Mouse (Mus musculus) CH12.LX (cell line): Measurements from ENCODE around the gene Pgam2. TPM values are rescaled to one million over a fixed set of nuclear protein-coding genes. Genes with fewer than 3 reads are reported as not detected.

Experiments
- DNase-seq: peaks from one replicate; pipeline ENCODE4 v3.0.0-alpha.2; 2013; ENCODE audit errors: extremely low read depth
- H3K27ac ChIP-seq: 2 replicates; pipeline ENCODE4 v1.5.1; 2012; ENCODE audit warnings: low read depth, mild to moderate bottlenecking, control low read depth, moderate library complexity; ENCODE audit not compliant: insufficient read depth
- H3K27me3 ChIP-seq: replicated peaks from 2 replicates; pipeline ENCODE3; 2012; ENCODE audit warnings: inconsistent platforms
- H3K36me3 ChIP-seq, 2 experiments: replicated peaks in 1 of 2; 2 replicates each; pipeline versions ENCODE3 to v1.6.1; 2012; ENCODE audit warnings: inconsistent platforms in 1 of 2, low read length in 1 of 2, mild to moderate bottlenecking in 1 of 2, mixed read lengths in 1 of 2, moderate library complexity in 1 of 2; ENCODE audit not compliant: control insufficient read depth in 1 of 2, insufficient read depth in 1 of 2
- H3K4me1 ChIP-seq, 2 experiments: 2 replicates each; pipeline ENCODE4 v1.6.1; 2012; ENCODE audit warnings: inconsistent platforms in 1 of 2, moderate library complexity in 1 of 2; ENCODE audit not compliant: insufficient read depth in 2 of 2, control insufficient read depth in 1 of 2
- H3K4me2 ChIP-seq: 2 replicates; pipeline ENCODE4 v1.6.1; 2012; ENCODE audit warnings: low read depth, mild to moderate bottlenecking, control low read depth; ENCODE audit not compliant: poor library complexity, insufficient read depth, severe bottlenecking
- H3K4me3 ChIP-seq, 3 experiments: fragments of 150-350 bp in 1 of 3; sonication (generic) in 1 of 3; replicated peaks in 1 of 3; 2 replicates each; pipeline versions ENCODE3 to v1.5.1; 2011 to 2012; ENCODE audit warnings: low read depth in 2 of 3, low read length in 2 of 3, mild to moderate bottlenecking in 2 of 3, moderate library complexity in 2 of 3, control low read depth in 1 of 3, improper control_type of control experiment in 1 of 3, inconsistent platforms in 1 of 3, mixed read lengths in 1 of 3; ENCODE audit not compliant: poor library complexity in 1 of 3
- H3K79me2 ChIP-seq: replicated peaks from 2 replicates; pipeline ENCODE4 v1.6.1; 2012; ENCODE audit warnings: mild to moderate bottlenecking, moderate library complexity; ENCODE audit not compliant: control insufficient read depth, poor library complexity, insufficient read depth, severe bottlenecking; ENCODE audit errors: extremely low read depth
- H3K9ac ChIP-seq: 2 replicates; pipeline ENCODE4 v1.6.1; 2012; ENCODE audit warnings: low read depth, mild to moderate bottlenecking, control low read depth, moderate library complexity; ENCODE audit not compliant: insufficient read depth
- H3K9me3 ChIP-seq: replicated peaks from 2 replicates; pipeline ENCODE3; 2012; ENCODE audit warnings: low read length, inconsistent platforms, mixed read lengths
- CHD2 ChIP-seq: IDR thresholded peaks from 2 replicates; pipeline ENCODE4 v1.6.1; 2011; ENCODE audit warnings: low read length, improper control_type of control experiment
- E2F4 ChIP-seq: IDR thresholded peaks from 2 replicates; pipeline ENCODE4 v1.6.1; 2011; ENCODE audit warnings: low read depth, low read length, improper control_type of control experiment; ENCODE audit not compliant: insufficient replicate concordance
- ELF1 ChIP-seq: IDR thresholded peaks from 2 replicates; pipeline ENCODE4 v1.6.1; 2014; ENCODE audit warnings: low read depth, mild to moderate bottlenecking, inconsistent platforms, low read length, improper control_type of control experiment
- EP300 ChIP-seq: IDR thresholded peaks from 2 replicates; pipeline ENCODE4 v1.6.1; 2011; ENCODE audit warnings: low read length, improper control_type of control experiment
- ETS1 ChIP-seq: conservative IDR thresholded peaks from 2 replicates; pipeline ENCODE4 v1.6.1; 2012; ENCODE audit warnings: low read depth, mild to moderate bottlenecking, inconsistent platforms, low read length, improper control_type of control experiment, moderate library complexity
- IRF4 ChIP-seq: IDR thresholded peaks from 2 replicates; pipeline ENCODE4 v1.6.1; 2014; ENCODE audit warnings: low read depth, mild to moderate bottlenecking, inconsistent platforms, low read length, improper control_type of control experiment
- JUN ChIP-seq: IDR thresholded peaks from 2 replicates; pipeline ENCODE4 v1.6.1; 2011; ENCODE audit warnings: low read depth, mild to moderate bottlenecking, low read length, improper control_type of control experiment, moderate library complexity; ENCODE audit not compliant: insufficient read depth
- MAZ ChIP-seq: IDR thresholded peaks from 2 replicates; pipeline ENCODE4 v1.6.1; 2012; ENCODE audit warnings: low read depth, mild to moderate bottlenecking, inconsistent platforms, low read length, improper control_type of control experiment, moderate library complexity
- NELFE ChIP-seq: IDR thresholded peaks from 2 replicates; pipeline ENCODE4 v1.6.1; 2011; ENCODE audit warnings: low read depth, low read length, improper control_type of control experiment
- PAX5 ChIP-seq: IDR thresholded peaks from 2 replicates; pipeline ENCODE4 v1.6.1; 2012; ENCODE audit warnings: low read length, inconsistent platforms, mixed read lengths
- POLR2A ChIP-seq: IDR thresholded peaks from 2 replicates; pipeline ENCODE4 v1.6.1; 2011; ENCODE audit warnings: low read depth, mild to moderate bottlenecking, improper control_type of control experiment, low read length
- RCOR1 ChIP-seq: conservative IDR thresholded peaks from 2 replicates; pipeline ENCODE4 v1.6.1; 2012; ENCODE audit warnings: low read depth, mild to moderate bottlenecking, inconsistent platforms, low read length, improper control_type of control experiment
- TCF12 ChIP-seq: IDR thresholded peaks from 2 replicates; pipeline ENCODE4 v1.6.1; 2014; ENCODE audit warnings: low read depth, mild to moderate bottlenecking, inconsistent platforms, low read length, improper control_type of control experiment
- USF2 ChIP-seq: conservative IDR thresholded peaks from 2 replicates; pipeline ENCODE4 v1.6.1; 2011; ENCODE audit warnings: low read depth, low read length, improper control_type of control experiment
- ZC3H11A ChIP-seq: IDR thresholded peaks from 2 replicates; pipeline ENCODE4 v1.6.1; 2012; ENCODE audit warnings: low read depth, mild to moderate bottlenecking, inconsistent platforms, low read length, improper control_type of control experiment
- dilution Hi-C: fragments of 300-500 bp; cut with MboI; formaldehyde crosslinking; loops from 2 replicates; pipeline ENCODE4 v1.14.3; 2020; ENCODE audit warnings: low sequenced_read_pairs; ENCODE audit not compliant: extremely low pct_unique_long_range_greater_than_20kb, extremely low pct_ligation_motif_present
- in situ Hi-C: fragments of 300-500 bp; cut with MboI; formaldehyde crosslinking; loops from 3 replicates; pipeline ENCODE4 v1.14.3; 2019; ENCODE audit warnings: low sequenced_read_pairs, low pct_ligation_motif_present, low pct_unique_long_range_greater_than_20kb, mixed read lengths
- polyA plus RNA-seq: library from polyadenylated mRNA; unstranded; fragments of >175 nt; gene quantifications from 2 replicates; pipeline ENCODE4 v1.2.1, GENCODE M21; 2012; ENCODE audit warnings: low read depth; ENCODE audit not compliant: insufficient read length
- total RNA-seq, 2 experiments: library from RNA; depleted of rRNA; stranded (reverse); fragments of 300-350 nt in 1 of 2; fragments of >200 nt in 1 of 2; gene quantifications; 2 replicates each; pipeline ENCODE4 v1.2.3; 2012 to 2014

The Pgam2 gene
- 0.46 and 0.64 TPM in 2 replicates for total RNA-seq (2012; rRNA removed)
- total RNA-seq (2014; rRNA removed) = not detected in 2 replicates
- 2.5 and 3.6 TPM in 2 replicates for polyA plus RNA-seq

DNA sequence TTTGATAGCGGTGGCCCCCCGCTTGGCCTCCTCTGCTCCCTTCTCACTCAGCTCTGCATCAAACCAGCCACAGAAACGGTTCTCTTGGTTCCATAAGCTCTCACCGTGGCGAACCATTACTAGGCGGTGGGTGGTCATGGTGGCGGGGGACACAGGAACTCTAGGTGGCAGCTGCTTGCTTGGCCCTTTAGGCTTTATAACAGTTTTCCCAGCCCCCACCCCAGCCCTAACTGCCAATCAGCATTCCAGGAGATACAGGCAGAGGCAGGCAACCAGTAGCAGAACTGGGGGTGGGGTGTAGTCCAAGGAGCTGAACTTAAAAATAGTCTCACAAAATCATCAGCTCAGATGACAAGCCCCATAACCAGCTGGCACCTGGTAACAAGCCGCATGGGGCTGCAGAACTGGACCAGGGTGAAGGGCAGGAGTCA lies at the start of gene Pgam2:
TSS of gene Pgam2 (minus strand) at position 183 of the 431 bp plus-strand sequence.
- H3K4me1 ChIP-seq = peaks cover 13 to 21% of the 10 kb centered on the region in 2 experiments; a peak in 3 of 4 replicates

DNA sequence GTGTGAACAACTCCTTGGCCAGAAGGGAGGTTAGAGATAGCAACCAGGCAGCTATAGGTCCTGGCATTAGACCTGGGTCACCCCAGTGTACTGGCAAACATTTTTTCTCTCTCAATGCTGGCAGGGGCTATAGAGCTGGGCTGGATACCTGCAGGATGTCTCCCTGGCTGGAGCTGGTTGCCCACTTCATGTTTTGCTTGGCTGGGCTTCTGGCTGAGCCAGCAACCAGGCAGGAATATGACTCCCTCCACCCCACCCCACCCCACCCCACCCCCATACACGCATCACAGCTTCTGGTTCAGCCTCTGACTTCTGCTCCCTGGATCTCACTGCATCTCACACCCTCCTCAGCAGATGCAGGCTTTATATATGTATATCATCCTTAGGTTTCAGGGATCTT lies 48.8 kb upstream of the Pgam2 start:
- Histone ChIP-seq H3K9ac (no peak overlapping the region), H3K4me2 (no peak overlapping the region), H3K9me3 (peaks cover 7% of the 10 kb centered on the region), H3K27ac (no peak overlapping the region), H3K79me2 (no peaks in the 10 kb centered on the region), H3K4me3 (no peak overlapping the region), H3K27me3 (peaks cover 21% of the 10 kb centered on the region), H3K36me3 (no peaks in the 10 kb centered on the region), H3K4me1 (peaks cover 0 to 2% of the 10 kb centered on the region in 2 experiments; a peak in 2 of 4 replicates)
- dilution Hi-C loops (no loop called here), in situ Hi-C loops (no loop called here)
- TF ChIP-seq IRF4 (no peak), E2F4 (no peak), MAZ (no peak), EP300 (no peak), USF2 (no peak), ETS1 (no peak), TCF12 (no peak), RCOR1 (no peak), JUN (no peak)
- DNase-seq = no peak

More for the DNA sequence above, at the start of gene Pgam2:
- Histone ChIP-seq H3K4me2 (no peak within 1 kb of the TSS), H3K79me2 (no peaks in the 10 kb centered on the region), H3K9ac (no peak within 1 kb of the TSS), H3K36me3 (peaks cover 31 to 36% of the 10 kb centered on the region in 2 experiments), H3K27ac (no peak within 1 kb of the TSS), H3K27me3 (no peaks in the 10 kb centered on the region), H3K4me3 (no peak within 1 kb of the TSS), H3K9me3 (peaks cover 8% of the 10 kb centered on the region)
- no peak for DNase-seq
- dilution Hi-C loops (no loop called here), in situ Hi-C loops (no loop called here)
- TF ChIP-seq CHD2 (peak; percentile 9; the same call in 1 of the 2 replicates), POLR2A (no peak), ZC3H11A (no peak)

DNA sequence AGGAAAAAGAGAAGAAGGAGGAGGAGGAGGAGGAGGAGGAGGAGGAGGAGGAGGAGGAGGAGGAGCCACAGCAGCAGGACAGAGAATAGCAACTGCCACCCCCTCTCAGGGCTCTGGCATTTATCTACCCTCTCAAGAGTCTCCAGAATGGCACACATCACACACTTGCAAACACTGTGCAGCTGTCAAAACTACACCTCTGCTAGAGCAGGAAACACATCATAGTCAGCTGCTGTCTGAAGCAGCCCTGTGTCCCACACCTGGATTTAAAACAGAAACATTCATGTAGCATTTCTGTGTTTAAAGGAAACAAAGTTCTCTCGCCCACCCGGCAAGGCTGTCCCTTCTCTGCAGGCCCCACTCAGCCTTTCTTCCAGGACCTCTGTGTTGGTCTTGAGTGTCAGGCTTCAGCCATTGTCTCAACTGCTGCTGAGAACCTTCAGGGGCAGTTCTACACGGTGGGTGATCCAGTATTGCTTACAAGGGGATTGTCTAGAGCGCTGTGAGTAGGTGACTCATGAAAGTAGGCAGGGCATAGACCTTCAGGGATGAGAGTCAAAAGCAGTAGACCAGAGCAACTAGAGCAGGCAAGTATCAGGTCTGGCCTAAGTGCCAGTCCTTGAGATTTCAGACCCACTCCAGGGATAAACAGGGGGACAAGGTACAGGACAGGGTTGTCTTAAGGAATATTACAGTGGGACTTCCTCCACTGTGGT lies 47.6 kb upstream of the Pgam2 start:
- Histone ChIP-seq H3K27ac (no peak overlapping the region), H3K4me3 (no peak overlapping the region), H3K4me1 (peaks cover 0 to 2% of the 10 kb centered on the region in 2 experiments; a peak in 2 of 4 replicates), H3K27me3 (peaks cover 25% of the 10 kb centered on the region), H3K4me2 (no peak overlapping the region), H3K79me2 (no peaks in the 10 kb centered on the region), H3K9me3 (peaks cover 18% of the 10 kb centered on the region), H3K9ac (no peak overlapping the region), H3K36me3 (no peaks in the 10 kb centered on the region)
- no peak for TF ChIP-seq ZC3H11A
- no peak for TF ChIP-seq NELFE
- TF ChIP-seq ELF1 = no peak
- no peak for TF ChIP-seq EP300
- TF ChIP-seq PAX5 = no peak
- no peak for TF ChIP-seq POLR2A
- in situ Hi-C loops = no loop called here
- dilution Hi-C loops = no loop called here
- no peak for DNase-seq
